In the genomic region with DNA sequence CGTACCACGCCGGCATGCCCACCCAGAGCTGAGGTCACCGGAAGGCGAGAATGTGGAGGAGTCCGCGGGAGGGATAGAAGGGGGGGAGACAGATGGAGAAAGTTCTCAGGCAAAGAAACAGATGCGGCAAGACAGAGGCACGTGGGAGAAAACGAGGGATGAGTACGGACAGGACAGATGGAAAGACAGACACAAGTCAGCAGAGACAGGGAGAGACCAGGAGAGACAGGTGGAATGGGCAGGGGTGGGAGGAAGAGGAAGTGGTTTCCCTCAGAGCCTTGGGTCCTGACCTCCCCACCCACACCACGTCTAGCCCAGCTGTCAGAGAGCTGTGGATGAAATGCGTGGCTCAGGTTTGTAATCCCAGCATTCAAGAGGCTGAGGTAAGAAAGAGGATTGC, we compare ENCODE assay signal across 23 mouse cellular contexts. TPM values are rescaled to one million over a fixed set of nuclear protein-coding genes. Genes with fewer than 3 reads are reported as not detected.
"Had no signal": no experiment of that assay in that cellular context is flagged by ENCODE, and none has a peak within 500 bp of the region (broad histone marks: within the 10 kb centered on the region; RNA-seq: fewer than 3 reads in every experiment).

No protein-coding gene starts in this region.

- H3K9ac ChIP-seq: kidney, embryonic 15.5 days; limb, embryonic 15.5 days; liver, embryonic 14.5 days; liver, postnatal 0 days; lung, embryonic 14.5 days; midbrain, embryonic 12.5 days; midbrain, embryonic 15.5 days; neural tube, embryonic 13.5 days had no signal

- H3K4me1 ChIP-seq: kidney, embryonic 15.5 days; limb, embryonic 15.5 days; midbrain, embryonic 12.5 days; midbrain, embryonic 15.5 days; neural tube, embryonic 13.5 days had no signal

- DNase-seq: kidney, adult 11 months; kidney, adult 8-10 months; kidney, postnatal 10 days; kidney, postnatal 36 days; liver, postnatal 0 days; lung, embryonic 14.5 days; retina, postnatal 1 day; right cerebral cortex, postnatal 4 days; thymus, adult 2 months; thymus, postnatal 14 days; thymus, postnatal 4 days had no signal

- H3K36me3 ChIP-seq: kidney, embryonic 15.5 days; limb, embryonic 15.5 days had no signal

- H3K4me3 ChIP-seq: kidney, embryonic 15.5 days; limb, embryonic 15.5 days; midbrain, embryonic 12.5 days; midbrain, embryonic 15.5 days; neural tube, embryonic 13.5 days had no signal

- ATAC-seq: liver, postnatal 0 days; lung, postnatal 0 days; midbrain, embryonic 15.5 days had no signal

- H3K27me3 ChIP-seq: limb, embryonic 15.5 days; midbrain, embryonic 15.5 days; neural tube, embryonic 13.5 days had no signal

- H3K4me2 ChIP-seq: kidney, embryonic 15.5 days; limb, embryonic 15.5 days; liver, embryonic 11.5 days; lung, embryonic 14.5 days; midbrain, embryonic 12.5 days; midbrain, embryonic 15.5 days; neural tube, embryonic 13.5 days had no signal

- H3K9me3 ChIP-seq: kidney, embryonic 15.5 days; limb, embryonic 15.5 days; midbrain, embryonic 12.5 days; midbrain, embryonic 15.5 days; neural tube, embryonic 13.5 days had no signal

- H3K27ac ChIP-seq: kidney, embryonic 15.5 days; limb, embryonic 15.5 days; liver, embryonic 14.5 days; macrophage; midbrain, embryonic 12.5 days; midbrain, embryonic 15.5 days; neural tube, embryonic 13.5 days; stomach, postnatal 0 days had no signal

RNA-seq across cellular contexts. Expression of a gene that starts 11.8 kb away (rescaled TPM):
- total RNA-seq: neutrophil, adult 5-6 weeks had no signal
- polyA plus RNA-seq: macrophage had no signal

RNA-seq across cellular contexts. Expression of a gene that starts 19.9 kb away (rescaled TPM):
- total RNA-seq: megakaryocyte, adult 5-6 weeks; neutrophil, adult 5-6 weeks had no signal
- polyA plus RNA-seq: liver, postnatal 0 days; macrophage had no signal

RNA-seq across cellular contexts. Expression of a gene that starts 23.5 kb away (rescaled TPM):
- total RNA-seq: megakaryocyte, adult 5-6 weeks had no signal
- polyA plus RNA-seq: liver, embryonic 11.5 days; liver, postnatal 0 days; lung, postnatal 0 days; macrophage had no signal
